Mouse (Mus musculus): ENCODE data around the gene Acta2. TPM values are rescaled to one million over a fixed set of nuclear protein-coding genes. Genes with fewer than 3 reads are reported as not detected.
A peak's percentile ranks its signal among the peaks of the same experiment; 100 is the strongest.

The Acta2 gene
- polyA plus RNA-seq, 1 experiment from 2014 or later, result 1,121 TPM

DNA sequence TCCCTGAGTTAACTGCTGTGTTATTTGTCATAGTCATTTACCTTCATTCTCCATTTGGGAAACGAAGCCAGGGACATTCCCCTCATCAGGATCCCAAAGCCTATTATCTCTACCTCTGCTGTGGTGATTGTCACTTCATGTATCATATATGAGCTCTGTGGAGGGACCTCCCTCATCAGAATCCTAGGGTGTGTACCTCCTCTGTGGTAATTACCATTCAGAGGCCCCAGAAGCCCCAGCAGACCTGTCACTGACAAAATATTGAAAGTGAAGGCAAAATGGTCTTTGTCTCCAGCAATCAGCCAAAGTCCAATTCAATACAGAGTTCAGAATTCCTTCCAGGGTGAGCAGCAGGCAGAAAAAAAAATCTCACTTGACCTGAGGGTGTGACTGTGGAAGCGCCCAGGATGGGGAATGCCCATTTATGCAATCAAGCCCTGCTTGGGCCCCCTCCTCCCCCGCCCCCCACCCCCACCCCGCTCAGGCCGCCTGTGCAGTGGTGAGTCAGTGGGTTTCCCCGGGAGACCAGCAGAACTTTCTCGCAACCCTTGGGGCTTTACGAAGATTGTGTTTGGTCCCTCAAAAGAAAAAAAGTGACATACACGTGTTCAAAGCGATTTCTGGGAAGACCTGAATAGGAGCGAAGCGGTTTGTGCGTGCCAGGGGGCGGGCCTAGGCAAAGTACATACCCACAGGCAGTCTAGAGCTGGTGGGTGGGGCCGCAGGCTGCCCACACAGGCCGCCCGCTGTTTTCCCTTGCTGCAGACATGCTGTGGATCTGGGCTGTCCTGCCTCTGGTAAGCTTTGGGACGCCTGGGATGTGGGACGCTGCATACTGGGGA lies 34.8 kb upstream of the Acta2 start, which contains the start of gene Fas:
Gene Fas (plus strand): TSS at position 719 of the 842 bp plus-strand sequence.
- H3K27me3 ChIP-seq, result peaks cover 7% of the 10 kb centered on the region; the same call in 1 of the 2 replicates
- H3K9me3 ChIP-seq (replicated peaks), result no peaks in the 10 kb centered on the region
- peak; percentile 94 for ATAC-seq (replicated peaks; ENCODE audit: insufficient number of reproducible peaks, insufficient read depth, low FRiP score, low read depth)
- H3K36me3 ChIP-seq, result no peaks in the 10 kb centered on the region
- H3K4me3 ChIP-seq, result peak within 1 kb of the TSS; percentile 59
- WGBS, result 3% methylated on average over 19 of the region's 19 CpGs
- peaks cover 13% of the 10 kb centered on the region for H3K4me1 ChIP-seq (replicated peaks)
- H3K9ac ChIP-seq, result peak within 1 kb of the TSS; percentile 64
- H3K4me2 ChIP-seq, result peak within 1 kb of the TSS; percentile 94
- H3K27ac ChIP-seq, result 0 out of 2 replicates have a peak within 1 kb of the TSS, but pooled peaks have one; percentile 8

DNA sequence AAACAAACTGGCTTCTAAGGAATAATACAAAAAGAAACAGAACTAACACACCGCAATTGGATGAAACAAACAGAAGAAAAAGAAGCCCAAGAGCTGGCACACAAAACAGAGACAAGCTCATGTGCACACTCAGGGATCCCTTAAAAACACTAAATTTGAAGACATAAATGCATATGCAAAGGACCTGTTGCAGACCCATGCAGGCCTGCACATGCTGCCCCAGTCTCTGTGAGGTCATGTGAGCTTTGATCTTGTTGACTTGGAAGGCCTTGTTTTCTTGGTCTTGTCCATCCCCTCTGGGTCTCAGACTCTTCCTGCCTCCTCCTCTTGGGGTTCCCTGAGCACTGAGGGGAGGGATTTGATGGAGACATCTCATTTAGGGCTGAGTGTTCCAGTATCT lies 33.3 kb upstream of the Acta2 start:
- 88% methylated on average over 1 of the region's 1 CpGs for WGBS
- Histone ChIP-seq H3K9ac (no peak overlapping the region), H3K27ac (no peak overlapping the region), H3K36me3 (no peaks in the 10 kb centered on the region), H3K4me2 (no peak overlapping the region), H3K4me1 (replicated peaks) (peaks cover 18% of the 10 kb centered on the region), H3K4me3 (no peak overlapping the region), H3K27me3 (peaks cover 7% of the 10 kb centered on the region; the same call in 1 of the 2 replicates), H3K9me3 (replicated peaks) (no peaks in the 10 kb centered on the region)
- ATAC-seq (replicated peaks; ENCODE audit: insufficient number of reproducible peaks, insufficient read depth, low FRiP score, low read depth), result no peak

DNA sequence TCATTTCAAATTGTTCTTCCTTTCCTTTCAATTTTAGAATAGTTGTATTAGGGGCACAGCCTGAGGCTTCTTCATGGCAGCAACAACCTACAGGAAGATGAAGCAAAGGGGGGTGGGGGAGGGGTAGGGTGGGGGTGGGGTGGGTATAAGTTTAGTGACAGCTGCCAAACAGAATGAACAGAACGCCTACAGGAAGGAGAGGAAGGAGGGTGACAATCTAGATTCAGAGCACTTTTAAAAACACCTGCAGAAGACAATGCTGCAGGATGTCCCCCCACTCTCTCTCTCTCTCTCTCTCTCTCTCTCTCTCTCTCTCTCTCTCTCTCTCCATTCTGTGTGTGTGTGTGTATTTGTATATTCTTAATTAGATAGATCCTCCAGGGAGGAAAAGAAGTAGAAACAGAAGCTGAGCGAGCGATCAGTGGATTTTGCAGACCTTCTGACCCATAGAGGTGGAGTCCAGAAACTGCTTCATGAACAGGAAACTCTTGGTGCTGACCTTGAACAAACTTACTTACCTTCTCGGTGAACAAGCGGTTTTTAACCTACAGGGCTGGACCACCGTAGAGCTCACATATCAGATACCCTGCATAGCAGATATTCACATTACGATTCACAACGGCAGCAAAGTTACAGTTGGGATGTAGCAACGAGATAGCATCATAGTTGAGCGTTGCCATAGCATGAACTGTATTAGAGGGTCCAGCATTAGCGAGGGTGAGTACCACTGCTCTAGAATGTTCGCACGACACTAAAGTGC lies 32.4 kb upstream of the Acta2 start:
- 72% methylated on average over 13 of the region's 13 CpGs for WGBS
- Histone ChIP-seq H3K36me3 (no peaks in the 10 kb centered on the region), H3K4me2 (no peak overlapping the region), H3K4me1 (replicated peaks) (peaks cover 18% of the 10 kb centered on the region), H3K4me3 (no peak overlapping the region), H3K27me3 (peaks cover 7% of the 10 kb centered on the region; the same call in 1 of the 2 replicates), H3K9ac (no peak overlapping the region), H3K27ac (no peak overlapping the region), H3K9me3 (replicated peaks) (no peaks in the 10 kb centered on the region)
- ATAC-seq (replicated peaks; ENCODE audit: insufficient number of reproducible peaks, insufficient read depth, low FRiP score, low read depth), result no peak

DNA sequence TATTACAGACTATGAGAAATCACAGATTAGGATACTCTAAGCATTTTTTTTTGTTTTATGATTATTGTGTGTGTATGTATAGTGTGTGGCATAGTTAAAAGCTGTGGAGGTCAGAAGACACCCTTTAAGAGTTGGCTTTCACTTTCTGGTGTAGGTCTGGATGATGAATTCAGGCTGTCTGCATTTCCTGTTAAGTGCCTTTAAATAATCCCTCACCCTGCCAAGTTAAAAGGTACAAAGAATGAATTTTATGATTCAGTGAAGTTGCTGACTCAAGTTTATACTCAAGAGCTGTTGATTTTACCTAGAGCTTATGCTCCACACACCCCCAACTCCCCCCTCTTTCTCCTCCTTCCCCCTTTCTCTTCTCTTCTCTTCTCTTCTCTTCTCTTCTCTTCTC lies 31.8 kb upstream of the Acta2 start:
- H3K36me3 ChIP-seq, result no peaks in the 10 kb centered on the region
- ATAC-seq (replicated peaks; ENCODE audit: insufficient number of reproducible peaks, insufficient read depth, low FRiP score, low read depth), result no peak
- no peak overlapping the region for H3K27ac ChIP-seq
- no peak overlapping the region for H3K9ac ChIP-seq
- H3K4me3 ChIP-seq, result no peak overlapping the region
- peaks cover 7% of the 10 kb centered on the region; the same call in 1 of the 2 replicates for H3K27me3 ChIP-seq
- H3K4me1 ChIP-seq (replicated peaks), result peaks cover 18% of the 10 kb centered on the region
- H3K4me2 ChIP-seq, result no peak overlapping the region
- no peaks in the 10 kb centered on the region for H3K9me3 ChIP-seq (replicated peaks)

DNA sequence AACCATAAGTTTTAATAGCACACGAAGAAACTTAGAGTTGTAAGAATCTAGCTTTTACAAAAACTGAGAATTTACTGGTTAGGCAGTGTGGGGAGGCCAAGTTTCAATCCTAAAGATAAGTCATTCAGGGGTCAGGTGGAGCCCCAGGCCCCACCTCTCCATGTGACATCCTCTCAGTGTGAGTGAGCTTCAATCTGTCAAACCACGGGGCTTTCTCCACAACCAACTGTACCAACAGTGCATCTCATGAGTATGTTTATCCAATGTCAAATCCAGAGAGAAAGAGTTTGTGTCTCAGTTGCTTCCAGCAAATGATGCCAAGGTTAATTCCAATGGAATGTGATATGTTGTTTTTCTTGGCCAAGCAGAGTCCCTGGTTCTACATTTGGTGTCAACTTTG lies 29.4 kb upstream of the Acta2 start:
- no peak overlapping the region for H3K9ac ChIP-seq
- no peaks in the 10 kb centered on the region for H3K9me3 ChIP-seq (replicated peaks)
- ATAC-seq (replicated peaks; ENCODE audit: insufficient number of reproducible peaks, insufficient read depth, low FRiP score, low read depth), result no peak
- no peak overlapping the region for H3K4me3 ChIP-seq
- no peak overlapping the region for H3K27ac ChIP-seq
- 21% methylated on average over 2 of the region's 2 CpGs for WGBS
- H3K27me3 ChIP-seq, result peaks cover 13% of the 10 kb centered on the region
- H3K4me2 ChIP-seq, result no peak overlapping the region
- H3K36me3 ChIP-seq, result no peaks in the 10 kb centered on the region
- H3K4me1 ChIP-seq (replicated peaks), result peaks cover 5% of the 10 kb centered on the region; the same call in 1 of the 2 replicates

DNA sequence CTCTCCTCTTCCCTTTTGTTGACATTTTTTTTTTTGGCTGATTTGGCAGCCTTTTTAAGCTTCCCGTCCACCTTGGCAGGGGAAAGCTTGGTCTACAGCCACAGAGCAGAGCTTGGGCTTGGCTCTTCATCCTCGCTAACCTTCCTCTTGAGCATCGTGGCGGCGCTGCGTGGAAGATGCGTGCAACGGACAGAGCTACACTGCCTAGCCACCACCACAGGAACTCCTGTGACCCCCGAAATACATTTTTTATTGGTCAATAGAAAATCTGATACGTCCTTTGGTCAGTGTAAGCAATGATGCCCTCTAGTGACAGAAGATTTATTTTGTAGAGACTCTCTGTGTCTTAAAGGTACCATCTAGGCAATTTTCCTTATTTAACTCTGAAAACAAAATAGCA lies 29.0 kb upstream of the Acta2 start:
- H3K9ac ChIP-seq, result no peak overlapping the region
- no peak for ATAC-seq (replicated peaks; ENCODE audit: insufficient number of reproducible peaks, insufficient read depth, low FRiP score, low read depth)
- peaks cover 5% of the 10 kb centered on the region; the same call in 1 of the 2 replicates for H3K4me1 ChIP-seq (replicated peaks)
- peaks cover 13% of the 10 kb centered on the region for H3K27me3 ChIP-seq
- H3K9me3 ChIP-seq (replicated peaks), result no peaks in the 10 kb centered on the region
- no peaks in the 10 kb centered on the region for H3K36me3 ChIP-seq
- no peak overlapping the region for H3K27ac ChIP-seq
- 45% methylated on average over 10 of the region's 10 CpGs for WGBS
- peak overlapping the region; percentile 18 for H3K4me3 ChIP-seq
- H3K4me2 ChIP-seq, result peak overlapping the region; percentile 43

DNA sequence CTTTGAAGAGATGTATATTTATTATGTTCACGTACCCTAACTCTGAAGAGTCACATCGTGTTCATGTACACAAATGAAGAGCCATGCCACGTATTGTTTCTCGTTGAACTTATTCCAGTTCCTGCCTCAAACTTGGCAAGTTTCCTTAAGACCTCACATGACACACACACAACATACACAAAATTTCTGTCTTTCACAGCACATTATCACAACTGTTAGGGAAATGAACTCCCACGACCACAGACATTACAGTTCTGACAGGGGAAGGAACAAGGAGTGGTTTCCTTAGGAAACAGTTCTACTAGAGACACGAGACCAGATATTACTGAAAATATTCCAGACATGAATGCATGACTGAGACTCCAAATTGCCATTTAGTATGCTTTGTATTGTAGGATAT lies 28.2 kb upstream of the Acta2 start:
- Histone ChIP-seq H3K36me3 (no peaks in the 10 kb centered on the region), H3K27me3 (peaks cover 7% of the 10 kb centered on the region), H3K9ac (no peak overlapping the region), H3K27ac (no peak overlapping the region), H3K4me2 (no peak overlapping the region), H3K4me3 (no peak overlapping the region), H3K4me1 (replicated peaks) (peaks cover 5% of the 10 kb centered on the region; the same call in 1 of the 2 replicates), H3K9me3 (replicated peaks) (no peaks in the 10 kb centered on the region)
- no peak for ATAC-seq (replicated peaks; ENCODE audit: insufficient number of reproducible peaks, insufficient read depth, low FRiP score, low read depth)
- 54% methylated on average over 6 of the region's 6 CpGs for WGBS

DNA sequence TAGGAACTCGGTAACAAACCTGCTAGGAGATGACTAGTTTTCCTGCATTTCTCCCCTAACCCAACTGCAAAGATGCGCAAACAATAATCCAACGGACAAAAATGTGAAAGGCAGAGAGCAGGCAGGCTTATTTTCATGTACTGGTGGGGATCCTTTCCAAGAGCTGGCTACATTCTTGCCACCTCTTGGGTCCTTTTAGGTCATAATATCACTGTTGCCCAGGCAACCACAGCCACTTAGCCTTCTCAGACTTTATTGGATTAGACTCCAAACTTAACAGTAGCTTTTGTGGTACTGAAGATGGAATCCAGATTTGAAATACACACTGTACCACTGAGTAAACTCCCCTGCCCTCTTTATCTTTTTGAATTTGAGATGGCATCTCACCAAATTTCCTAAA lies 22.7 kb upstream of the Acta2 start:
- H3K27ac ChIP-seq, result no peak overlapping the region
- no peak for ATAC-seq (replicated peaks; ENCODE audit: insufficient number of reproducible peaks, insufficient read depth, low FRiP score, low read depth)
- no peak overlapping the region for H3K4me3 ChIP-seq
- no peaks in the 10 kb centered on the region for H3K9me3 ChIP-seq (replicated peaks)
- 77% methylated on average over 3 of the region's 3 CpGs for WGBS
- no peaks in the 10 kb centered on the region for H3K36me3 ChIP-seq
- no peaks in the 10 kb centered on the region for H3K4me1 ChIP-seq (replicated peaks)
- H3K4me2 ChIP-seq, result no peak overlapping the region
- H3K9ac ChIP-seq, result no peak overlapping the region
- peaks cover 6% of the 10 kb centered on the region for H3K27me3 ChIP-seq

DNA sequence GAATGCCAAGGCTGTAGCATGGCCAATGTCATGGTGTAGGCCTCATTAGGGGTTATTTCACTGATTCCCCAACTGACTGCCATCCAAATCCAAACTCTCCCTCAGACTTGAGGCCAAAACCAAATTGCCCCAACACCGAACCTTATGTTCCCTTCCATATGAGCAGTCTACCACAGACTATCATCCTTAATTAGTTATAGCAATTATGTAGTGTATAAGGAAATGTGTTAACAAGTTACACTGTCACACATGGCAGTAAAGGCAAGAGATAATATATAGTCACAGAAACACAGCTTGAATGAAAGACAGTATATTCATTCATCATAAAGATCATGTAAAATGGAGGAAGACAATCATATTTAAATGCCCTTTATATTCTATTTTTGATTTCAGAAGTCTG lies 17.7 kb upstream of the Acta2 start:
- H3K4me1 ChIP-seq (replicated peaks), result no peaks in the 10 kb centered on the region
- no peak overlapping the region for H3K4me2 ChIP-seq
- no peak for ATAC-seq (replicated peaks; ENCODE audit: insufficient number of reproducible peaks, insufficient read depth, low FRiP score, low read depth)
- no peak overlapping the region for H3K4me3 ChIP-seq
- H3K27ac ChIP-seq, result no peak overlapping the region
- 98% methylated on average over 1 of the region's 1 CpGs for WGBS
- H3K36me3 ChIP-seq, result no peaks in the 10 kb centered on the region
- H3K9ac ChIP-seq, result no peak overlapping the region
- no peaks in the 10 kb centered on the region for H3K9me3 ChIP-seq (replicated peaks)
- H3K27me3 ChIP-seq, result no peaks in the 10 kb centered on the region

DNA sequence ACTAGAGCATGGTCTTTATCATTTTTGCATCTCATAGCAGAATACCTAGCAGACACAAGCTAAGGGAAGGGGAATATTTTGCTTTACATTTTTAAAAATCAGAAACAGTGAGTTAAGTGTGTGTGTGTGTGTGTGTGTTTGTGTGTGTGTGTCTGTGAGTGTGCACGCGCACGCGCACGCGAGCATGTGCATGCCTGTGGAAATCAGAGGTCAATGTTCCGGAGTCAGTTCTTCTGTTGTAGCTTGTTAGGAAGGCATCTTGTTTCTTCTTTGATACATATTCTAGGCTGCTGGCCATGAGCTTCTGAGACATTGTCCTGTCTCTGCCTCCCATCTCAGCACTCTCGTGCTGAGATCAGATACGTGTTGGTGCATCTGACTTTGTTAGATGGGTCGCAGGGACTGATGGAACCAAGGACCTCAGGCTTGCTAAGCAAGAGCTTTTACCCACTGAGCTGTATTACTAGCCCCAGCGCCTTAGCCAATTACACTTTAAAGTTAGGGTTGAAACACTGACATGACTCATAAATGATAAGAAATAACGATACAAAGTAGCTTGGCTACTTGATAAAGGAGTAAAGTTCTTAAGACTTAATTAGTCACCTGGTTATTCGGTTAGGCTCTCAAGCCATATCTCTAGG lies 15.6 kb upstream of the Acta2 start:
- WGBS, result 86% methylated on average over 13 of the region's 13 CpGs
- Histone ChIP-seq H3K27me3 (no peaks in the 10 kb centered on the region), H3K4me1 (replicated peaks) (no peaks in the 10 kb centered on the region; the same call in 1 of the 2 replicates), H3K4me3 (no peak overlapping the region), H3K36me3 (no peaks in the 10 kb centered on the region), H3K9ac (no peak overlapping the region), H3K4me2 (no peak overlapping the region), H3K9me3 (replicated peaks) (no peaks in the 10 kb centered on the region), H3K27ac (no peak overlapping the region)
- ATAC-seq (replicated peaks; ENCODE audit: insufficient number of reproducible peaks, insufficient read depth, low FRiP score, low read depth), result no peak

DNA sequence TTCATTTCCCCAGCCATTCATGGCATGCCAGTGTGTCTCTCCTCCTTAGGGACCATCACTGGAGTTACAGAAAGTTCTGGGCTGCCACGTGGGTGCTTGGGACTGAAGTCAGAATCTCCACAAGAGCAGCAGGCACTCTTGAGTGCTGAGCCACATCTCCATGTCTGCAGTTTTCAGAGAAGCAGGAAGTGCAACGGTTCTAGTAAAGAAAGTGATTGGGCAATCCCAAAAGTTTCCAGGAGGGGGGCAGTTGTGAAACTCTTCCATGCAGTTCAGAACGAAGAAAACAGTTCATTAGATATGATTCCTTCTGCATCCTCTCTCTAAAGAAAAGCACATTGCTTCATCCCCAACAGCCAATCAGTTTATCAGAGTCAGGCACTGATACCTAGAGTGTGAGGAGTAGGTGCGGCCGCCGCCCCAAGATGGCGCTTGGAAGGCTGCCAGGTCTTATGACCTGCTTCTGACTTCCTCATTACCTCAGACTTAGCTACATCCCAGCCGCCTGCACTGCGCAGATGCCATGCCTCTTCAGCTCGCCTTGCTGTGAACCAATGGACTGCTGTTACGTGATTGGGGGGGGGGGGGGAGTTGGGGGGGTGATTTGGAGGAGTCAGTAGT lies 14.8 kb upstream of the Acta2 start:
- no peak overlapping the region for H3K4me2 ChIP-seq
- no peaks in the 10 kb centered on the region for H3K27me3 ChIP-seq
- H3K4me3 ChIP-seq, result no peak overlapping the region
- 67% methylated on average over 11 of the region's 11 CpGs for WGBS
- H3K27ac ChIP-seq, result no peak overlapping the region
- no peaks in the 10 kb centered on the region; the same call in none of the 2 replicates for H3K4me1 ChIP-seq (replicated peaks)
- H3K36me3 ChIP-seq, result no peaks in the 10 kb centered on the region
- no peak overlapping the region for H3K9ac ChIP-seq
- H3K9me3 ChIP-seq (replicated peaks), result no peaks in the 10 kb centered on the region
- no peak for ATAC-seq (replicated peaks; ENCODE audit: insufficient number of reproducible peaks, insufficient read depth, low FRiP score, low read depth)
